9 mouse cellular contexts compared by ENCODE assay signal in genomic region chr13:112001155-112002025, GRCm38 (mm10).
DNase-seq lines count a peak whose midpoint lies in the region; ATAC-seq and TF ChIP-seq lines count a peak whose summit lies in the region.
"Had no signal": no experiment of that assay in that cellular context is flagged by ENCODE, and none has a peak within 500 bp of the region (broad histone marks: within the 10 kb centered on the region; RNA-seq: fewer than 3 reads in every experiment).

No protein-coding gene starts in this region.

- peak; percentile 47 for DNase-seq in ES-E14 (ENCODE audit: low read depth, low spot score)
- DNase-seq in embryo, embryonic 10 days (ENCODE audit: low spot score) = peak; percentile 61
- DNase-seq in heart, adult 9 months (ENCODE audit: low spot score in 2 of 2) = peak; percentile 64 to 82
- DNase-seq in cerebellum, postnatal 25 days = no peak
- DNase-seq in adrenal gland, adult 18-20 months (ENCODE audit: low spot score in 2 of 2) = no peak

- no peak overlapping the region for H3K4me3 ChIP-seq in ES-E14 (ENCODE audit: insufficient read depth in 1 of 2, low read depth in 1 of 2, low read length in 2 of 2, poor library complexity in 1 of 2, severe bottlenecking in 1 of 2)
- H3K4me3 ChIP-seq in kidney, embryonic 16.5 days (ENCODE audit: low read length) = no peak overlapping the region
- H3K4me3 ChIP-seq in midbrain, embryonic 15.5 days = no peak overlapping the region
- peak overlapping the region; percentile 27 for H3K4me3 ChIP-seq in testis, adult 2 months (ENCODE audit: control insufficient read depth, low read depth, low read length)
- H3K4me3 ChIP-seq: embryonic facial prominence, embryonic 12.5 days had no signal

- in situ Hi-C loops in ES-E14 (cut with MboI; ENCODE audit: low sequenced_read_pairs in 2 of 2, unreplicated experiment in 2 of 2) = no loop called here

- 0 out of 2 replicates have a peak, but pooled peaks have one; percentile 25 for ATAC-seq in kidney, embryonic 16.5 days (ENCODE audit: low FRiP score, low TSS enrichment)
- peak; percentile 60 for ATAC-seq in midbrain, embryonic 15.5 days (replicated peaks)

- TF ChIP-seq POLR2A in testis, adult 2 months (IDR thresholded peaks at IDR 0.05; ENCODE audit: control insufficient read depth, low read depth, low read length) = no peak

- H3K9ac ChIP-seq in ES-E14 (ENCODE audit: insufficient read depth, low read depth, low read length, poor library complexity, severe bottlenecking) = no peak overlapping the region
- no peak overlapping the region for H3K9ac ChIP-seq in kidney, embryonic 16.5 days (replicated peaks; ENCODE audit: low read length)
- no peak overlapping the region for H3K9ac ChIP-seq in midbrain, embryonic 15.5 days
- H3K9ac ChIP-seq: embryonic facial prominence, embryonic 12.5 days had no signal

- peaks cover 3 to 10% of the 10 kb centered on the region in 2 experiments; a peak in 3 of 4 replicates for H3K4me1 ChIP-seq in ES-E14 (ENCODE audit: control insufficient read depth in 2 of 2, insufficient read depth in 2 of 2, low read length in 2 of 2, poor library complexity in 1 of 2)
- peaks cover 41% of the 10 kb centered on the region for H3K4me1 ChIP-seq in kidney, embryonic 16.5 days (ENCODE audit: insufficient read depth, low read length)
- H3K4me1 ChIP-seq in midbrain, embryonic 15.5 days = peaks cover 23% of the 10 kb centered on the region
- H3K4me1 ChIP-seq in testis, adult 2 months (ENCODE audit: control insufficient read depth, insufficient read depth, low read length) = peaks cover 6% of the 10 kb centered on the region

- no peak overlapping the region for H3K4me2 ChIP-seq in kidney, embryonic 16.5 days (replicated peaks; ENCODE audit: low read depth, low read length)
- no peak overlapping the region for H3K4me2 ChIP-seq in midbrain, embryonic 15.5 days
- H3K4me2 ChIP-seq: embryonic facial prominence, embryonic 12.5 days had no signal

- no peak for TF ChIP-seq CTCF in testis, adult 2 months (IDR thresholded peaks at IDR 0.05; ENCODE audit: control insufficient read depth, insufficient read depth, insufficient replicate concordance, low read depth, low read length)

- no peak overlapping the region for H3K27ac ChIP-seq in ES-E14 (ENCODE audit: insufficient read depth, low read depth, low read length, poor library complexity, severe bottlenecking)
- no peak overlapping the region for H3K27ac ChIP-seq in kidney, embryonic 16.5 days (ENCODE audit: low read length)
- H3K27ac ChIP-seq in midbrain, embryonic 15.5 days = no peak overlapping the region
- H3K27ac ChIP-seq in testis, adult 2 months (ENCODE audit: control insufficient read depth, insufficient read depth, low read depth, low read length) = no peak overlapping the region
- H3K27ac ChIP-seq: embryonic facial prominence, embryonic 12.5 days had no signal

- no peaks in the 10 kb centered on the region for H3K27me3 ChIP-seq in kidney, embryonic 16.5 days (ENCODE audit: insufficient read depth, low read length)
- no peaks in the 10 kb centered on the region for H3K27me3 ChIP-seq in midbrain, embryonic 15.5 days (replicated peaks)
- H3K27me3 ChIP-seq in testis, adult 2 months (ENCODE audit: control insufficient read depth, insufficient read depth, low read length) = no peaks in the 10 kb centered on the region
- H3K27me3 ChIP-seq: embryonic facial prominence, embryonic 12.5 days had no signal

- H3K9me3 ChIP-seq in ES-E14 (ENCODE audit: control insufficient read depth, insufficient read depth, low read depth, low read length) = no peaks in the 10 kb centered on the region
- no peaks in the 10 kb centered on the region for H3K9me3 ChIP-seq in kidney, embryonic 16.5 days (ENCODE audit: low read length)
- H3K9me3 ChIP-seq in midbrain, embryonic 15.5 days = no peaks in the 10 kb centered on the region
- H3K9me3 ChIP-seq: embryonic facial prominence, embryonic 12.5 days had no signal

- no peaks in the 10 kb centered on the region for H3K36me3 ChIP-seq in ES-E14 (ENCODE audit: control insufficient read depth, insufficient read depth, low read length, poor library complexity, severe bottlenecking)
- H3K36me3 ChIP-seq in kidney, embryonic 16.5 days (ENCODE audit: insufficient read depth, low read length) = no peaks in the 10 kb centered on the region
- H3K36me3 ChIP-seq in midbrain, embryonic 15.5 days (replicated peaks) = no peaks in the 10 kb centered on the region
- H3K36me3 ChIP-seq in testis, adult 2 months (ENCODE audit: control insufficient read depth, insufficient read depth, low read length) = no peaks in the 10 kb centered on the region
- H3K36me3 ChIP-seq: embryonic facial prominence, embryonic 12.5 days had no signal

- 45% methylated on average over 20 of the region's 20 CpGs for WGBS in kidney, embryonic 16.5 days
- 40% methylated on average over 20 of the region's 20 CpGs for WGBS in midbrain, embryonic 15.5 days

TF ChIP-seq in ES-E14, 5 proteins besides CTCF, POLR2A, EP300 and RAD21:
- TF ChIP-seq MAFK (IDR thresholded peaks at IDR 0.05; ENCODE audit: insufficient read depth, low read depth, low read length) (no peak), HCFC1 (IDR thresholded peaks at IDR 0.05; ENCODE audit: borderline replicate concordance, insufficient read depth, low read length) (no peak), ZC3H11A (IDR thresholded peaks at IDR 0.05; ENCODE audit: borderline replicate concordance, low read depth, low read length) (no peak), ZNF384 (IDR thresholded peaks at IDR 0.05; ENCODE audit: low read depth, low read length) (no peak), CHD2 (IDR thresholded peaks at IDR 0.05; ENCODE audit: low read depth, low read length) (no peak)

Comparison
In these comparisons a context has a peak if more than half of its experiments do, and no peak if none do; other contexts are left out.
1. DNase-seq: peak in ES-E14 (single experiment), embryo, embryonic 10 days (single experiment) and heart, adult 9 months (2 of 2); none in cerebellum, postnatal 25 days (0 of 2) and adrenal gland, adult 18-20 months (0 of 2).